Mouse (Mus musculus) brain, embryonic 14.5 days (tissue): Measurements from ENCODE around the gene Kat7.
A peak's percentile ranks its signal among the peaks of the same experiment; 100 is the strongest.

Source experiments
- CTCF ChIP-seq: fragments of 200-500 bp; IDR thresholded peaks from 2 replicates; pipeline ENCODE4 v1.5.1; 2012; ENCODE audit warnings: inconsistent platforms, mild to moderate bottlenecking, moderate library complexity, borderline replicate concordance; ENCODE audit not compliant: insufficient read depth, insufficient read length; ENCODE audit errors: extremely low read depth
- POLR2A ChIP-seq: fragments of 200-500 bp; IDR thresholded peaks from 2 replicates; pipeline ENCODE4 v1.6.1; 2012; ENCODE audit warnings: mild to moderate bottlenecking, inconsistent platforms, borderline replicate concordance; ENCODE audit not compliant: poor library complexity, insufficient read depth, insufficient read length, severe bottlenecking; ENCODE audit errors: extremely low read depth

DNA sequence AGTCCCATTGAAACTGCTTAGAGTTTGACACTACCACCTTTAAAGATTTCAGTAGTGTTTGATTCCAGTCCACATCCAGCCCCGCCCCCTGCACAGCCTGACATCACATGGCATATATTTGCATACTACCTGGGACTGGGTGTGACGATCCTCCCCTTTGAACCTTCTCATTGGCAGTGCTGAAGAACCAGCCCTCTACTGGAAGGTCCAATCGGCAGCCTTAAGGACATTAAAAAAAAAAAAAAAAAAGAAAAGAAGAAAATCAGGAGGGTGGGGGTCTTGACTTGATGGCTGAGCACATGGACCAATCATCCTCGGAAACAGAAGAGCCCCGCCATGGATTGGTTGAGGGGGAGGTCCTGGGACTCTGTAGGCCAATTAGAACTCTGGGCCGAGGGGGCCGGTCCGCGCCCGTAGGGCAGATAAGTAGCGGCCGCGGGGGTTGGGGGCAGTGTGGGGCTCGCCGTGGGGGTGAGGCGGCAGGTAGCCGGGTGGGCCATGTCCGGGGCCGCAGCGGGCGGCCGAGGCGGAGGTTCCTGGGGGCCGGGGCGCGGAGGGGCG lies 26.6 kb upstream of the Kat7 start, which contains the start of gene Fam117a:
- TF ChIP-seq CTCF (no peak), POLR2A (peak; percentile 51; the same call in 1 of the 2 replicates)
